Mouse (Mus musculus) MEL-GATA-1-ER (cell line): ENCODE measurements around the gene Resp18.
A peak's percentile ranks its signal among the peaks of the same experiment; 100 is the strongest.

Experiments
- DNase-seq: peaks from one replicate; pipeline ENCODE4 v3.0.0-alpha.2; 2012; ENCODE audit warnings: low read depth; ENCODE audit errors: extremely low read depth

Gene Resp18

DNA sequence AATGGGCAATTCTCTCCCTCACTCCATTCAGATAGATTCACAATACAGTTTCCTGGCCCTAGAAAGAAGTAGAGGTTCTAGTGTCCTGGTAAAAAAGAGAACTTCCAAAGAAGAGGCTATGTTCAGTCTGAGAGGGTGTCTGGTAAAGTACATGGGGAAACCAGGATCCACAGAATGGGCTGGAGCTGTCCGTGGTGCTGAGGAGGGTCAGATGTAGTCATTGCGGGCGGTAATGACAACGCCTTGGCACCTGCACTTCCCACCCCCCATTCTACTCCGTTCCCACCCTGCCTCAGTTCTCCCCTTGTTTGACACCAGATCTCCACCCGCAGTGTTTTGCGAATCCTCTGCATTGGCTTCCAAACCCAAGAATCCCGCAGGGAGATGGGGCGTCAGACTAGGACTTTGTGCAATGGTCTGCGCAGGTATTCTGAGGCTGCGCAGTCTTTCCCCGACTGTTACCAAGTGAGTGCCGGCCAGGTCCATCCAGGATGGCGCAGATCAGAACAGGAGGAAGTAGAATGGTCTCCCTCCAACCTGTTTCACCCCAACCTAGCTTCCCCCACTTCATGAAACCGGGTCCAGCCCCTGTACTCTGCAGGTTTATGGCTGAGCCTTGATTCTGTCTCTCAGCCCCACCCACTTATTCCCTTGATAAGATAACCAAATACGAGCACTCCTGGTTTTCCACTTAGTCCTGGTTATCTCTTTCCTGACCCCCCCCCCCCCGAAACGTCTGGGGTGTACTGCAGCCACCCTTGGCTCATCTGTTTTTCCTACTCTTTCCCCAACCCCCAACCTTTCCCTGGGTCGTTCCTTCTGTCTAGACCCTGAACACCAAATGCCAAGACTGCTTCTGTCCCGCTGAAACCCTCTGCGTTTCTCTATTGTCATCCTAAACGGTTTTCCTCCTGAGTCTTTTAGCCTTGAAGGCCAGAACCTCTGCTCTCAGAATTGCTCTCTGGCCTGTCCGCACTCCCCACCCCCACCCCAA is 723 bp downstream of the Resp18 start:
- no peak for DNase-seq

GRCm38 (mm10) chr1:75264091-75264880 is 13.9 kb downstream of the Resp18 start, which contains the start of gene Ptprn:
Gene Ptprn, minus strand, starts transcription at chr1:75264502.
- no peak for DNase-seq

GRCm38 (mm10) chr1:75262969-75263951 is 15.0 kb downstream of the Resp18 start:
- no peak for DNase-seq

GRCm38 (mm10) chr1:75261278-75261677 is 16.9 kb downstream of the Resp18 start:
- no peak for DNase-seq

- no peak for DNase-seq
These were observed 22.6 kb downstream of the Resp18 start for GRCm38 (mm10) chr1:75255516-75256046.

GRCm38 (mm10) chr1:75254625-75255013 is 23.6 kb downstream of the Resp18 start:
- no peak for DNase-seq

DNA sequence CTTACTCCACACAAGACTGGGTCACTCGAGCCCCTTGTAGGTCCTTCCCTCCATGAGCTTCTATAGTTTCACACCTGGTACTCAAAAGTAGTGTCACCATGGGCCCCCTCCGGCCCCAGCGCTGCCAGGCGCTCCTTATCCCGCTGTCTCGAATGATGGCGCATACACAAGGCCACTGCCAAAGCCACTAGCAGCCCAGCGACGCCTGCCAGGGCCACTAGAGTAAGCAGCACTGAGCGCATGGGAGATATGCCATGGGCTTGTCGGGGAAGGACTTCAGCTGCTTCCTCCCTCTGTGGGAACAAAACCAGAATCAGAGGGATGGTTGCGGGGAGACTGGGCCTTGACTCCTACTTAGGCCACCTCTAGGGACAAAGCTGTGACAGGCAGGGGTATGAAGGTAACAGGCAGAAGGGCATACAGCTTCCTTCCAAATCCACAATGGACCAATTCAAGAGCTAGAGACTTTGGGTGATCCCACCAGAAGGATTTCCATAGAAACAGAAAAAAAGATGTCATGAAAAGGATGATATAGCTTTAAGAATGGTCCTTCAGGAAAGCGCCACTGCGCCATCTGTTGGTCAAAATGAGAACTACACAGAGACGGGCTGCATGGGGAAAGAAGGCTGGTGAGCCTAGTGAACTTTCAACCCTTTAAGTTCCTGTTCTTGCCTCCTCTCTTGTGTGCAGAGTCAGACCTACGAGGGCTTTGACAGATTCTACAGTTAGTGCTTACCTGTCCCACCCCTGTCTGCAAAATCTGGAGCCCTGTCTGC is 24.2 kb downstream of the Resp18 start:
- DNase-seq = peak; percentile 72

DNA sequence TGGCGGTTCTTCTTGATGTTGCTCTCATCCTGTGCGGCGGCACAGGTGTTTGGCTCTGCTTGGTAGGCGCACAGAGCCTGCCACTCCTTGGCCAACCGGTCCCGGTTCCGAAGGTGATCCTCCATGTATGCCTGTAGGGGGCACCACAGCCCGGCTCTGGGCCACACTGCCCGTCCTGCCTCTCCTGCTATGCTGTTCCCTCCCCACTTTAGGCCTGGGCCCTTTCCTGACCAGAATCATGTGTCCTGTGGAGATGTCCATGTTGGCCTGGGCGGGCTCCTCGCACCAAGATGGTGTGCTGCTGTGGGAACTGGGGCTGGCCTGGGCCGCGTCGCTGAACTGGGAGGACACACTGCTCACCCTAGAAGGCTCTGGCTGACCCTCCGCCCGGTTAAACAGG is 25.2 kb downstream of the Resp18 start:
- DNase-seq = no peak

GRCm38 (mm10) chr1:75252308-75252707 is 25.9 kb downstream of the Resp18 start:
- no peak for DNase-seq

GRCm38 (mm10) chr1:75251112-75251970 is 26.9 kb downstream of the Resp18 start:
- peak; percentile 62 for DNase-seq

DNA sequence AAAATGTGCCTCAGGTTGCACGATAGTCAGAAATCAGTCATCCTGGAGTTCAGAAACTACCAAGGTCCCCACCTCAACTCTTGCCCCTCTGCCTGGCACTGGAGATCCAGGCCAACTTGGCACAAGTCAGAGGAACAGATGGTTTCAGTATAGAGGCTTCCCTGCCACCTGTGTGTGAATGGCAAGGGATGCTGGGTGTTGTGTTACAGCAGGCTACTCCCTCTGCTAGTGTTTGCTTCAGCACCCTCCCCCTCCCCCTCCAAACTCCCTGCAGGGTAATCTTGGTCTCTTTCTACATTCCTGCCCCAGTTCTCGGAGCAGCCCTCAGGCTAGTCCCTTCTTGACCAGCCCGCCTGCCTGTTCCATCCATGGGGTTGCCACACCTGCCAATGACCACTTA is 27.7 kb downstream of the Resp18 start:
- no peak for DNase-seq

- no peak for DNase-seq
These were observed 30.0 kb downstream of the Resp18 start for GRCm38 (mm10) chr1:75248041-75248772.

DNA sequence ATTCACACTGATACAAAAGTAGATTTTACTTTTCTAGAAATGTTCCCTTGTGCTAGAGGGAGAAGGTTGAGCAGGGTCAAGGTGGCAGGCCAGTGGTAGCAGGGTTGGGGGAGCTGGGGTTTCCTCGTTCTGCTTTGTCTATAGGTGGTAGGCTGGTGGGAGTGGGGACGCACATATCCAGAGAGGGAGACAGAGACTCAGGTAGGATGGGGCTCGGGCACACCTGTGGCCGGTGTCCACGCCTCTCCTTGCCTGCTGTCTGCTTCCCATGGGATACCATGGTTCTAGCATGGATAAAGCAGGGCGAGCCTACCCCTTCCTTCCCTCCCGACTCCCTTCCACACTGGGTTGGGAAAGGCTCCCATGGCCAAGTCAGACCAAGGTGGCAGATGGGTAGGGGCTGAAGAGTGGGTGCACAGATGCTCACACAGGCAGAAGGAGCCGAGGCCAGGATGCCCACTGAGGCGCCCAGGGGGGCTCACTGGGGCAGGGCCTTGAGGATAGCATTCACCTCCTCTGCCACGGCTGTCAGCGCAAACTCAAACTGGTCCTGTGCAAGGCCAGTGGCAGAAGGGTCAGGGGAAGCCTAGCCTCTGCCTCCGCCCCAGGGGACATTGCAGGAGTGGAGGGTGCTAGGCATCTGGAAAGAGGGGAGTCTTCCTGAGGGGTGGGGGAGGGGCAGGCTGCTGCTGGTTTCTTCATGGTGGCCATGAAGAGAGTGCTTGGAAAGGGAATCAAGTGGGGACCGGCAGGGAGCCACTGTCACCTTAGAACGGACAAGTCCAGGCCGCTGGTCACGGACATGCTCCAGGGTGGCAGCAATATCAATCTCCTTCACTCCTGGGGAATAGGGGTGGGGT is 30.9 kb downstream of the Resp18 start:
- DNase-seq = no peak

- no peak for DNase-seq
These were observed 33.4 kb downstream of the Resp18 start for GRCm38 (mm10) chr1:75244836-75245235.

DNA sequence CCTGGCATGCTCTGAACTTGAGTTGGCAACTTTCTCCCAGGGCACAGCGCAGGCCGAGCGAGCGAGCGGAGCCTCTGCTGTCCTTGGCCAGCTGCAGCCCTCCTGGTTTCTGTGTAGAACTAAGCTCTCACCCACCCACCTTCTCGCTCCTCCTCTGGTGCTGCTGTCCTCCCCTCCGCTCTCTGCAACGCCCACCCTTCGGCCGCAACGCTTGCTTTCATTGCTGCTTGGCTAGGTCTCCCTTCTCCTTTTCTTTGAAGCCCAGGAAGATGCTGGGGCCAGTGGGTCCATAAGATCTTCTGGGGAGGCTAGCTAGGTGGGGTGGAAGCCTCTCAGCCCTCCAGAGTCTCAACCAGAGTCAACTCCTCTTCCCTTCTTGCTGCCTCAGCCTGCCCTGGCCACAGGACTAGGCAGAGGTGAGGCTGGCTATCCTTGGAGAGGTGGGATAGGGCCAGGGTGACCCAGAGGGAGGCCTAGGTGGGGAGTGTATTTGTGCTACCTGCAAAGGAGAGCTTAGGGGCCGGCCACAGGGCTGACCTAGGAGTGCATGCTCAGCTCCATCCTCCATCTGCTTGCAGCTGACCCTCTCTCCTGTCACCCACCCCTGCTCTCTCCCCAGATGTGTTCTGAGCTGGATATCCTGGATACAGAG is 33.9 kb downstream of the Resp18 start:
- no peak for DNase-seq

- no peak for DNase-seq
These were observed 34.8 kb downstream of the Resp18 start for GRCm38 (mm10) chr1:75243411-75243810.

GRCm38 (mm10) chr1:75239591-75239990 is 38.6 kb downstream of the Resp18 start:
- DNase-seq = no peak
